In genomic region chr5:119835868-119836209, GRCm38 (mm10) we compare ENCODE assay signal across 15 mouse cellular contexts. TPM values are rescaled to one million over a fixed set of nuclear protein-coding genes. Genes with fewer than 3 reads are reported as not detected.
DNase-seq lines count a peak whose midpoint lies in the region; ATAC-seq and TF ChIP-seq lines count a peak whose summit lies in the region.
"Had no signal": no experiment of that assay in that cellular context is flagged by ENCODE, and none has a peak within 500 bp of the region (broad histone marks: within the 10 kb centered on the region; RNA-seq: fewer than 3 reads in every experiment).

No protein-coding gene starts in this region.

- DNase-seq in hindbrain, embryonic 10.5 days (ENCODE audit: low spot score): peak; percentile 44
- DNase-seq in 3134 (ENCODE audit: extremely low read depth, insufficient read length, low spot score): peak; percentile 34
- peak; percentile 28 for DNase-seq in brain, embryonic 14.5 days (ENCODE audit: low read depth)
- no peak for DNase-seq in heart, postnatal 0 days (ENCODE audit: low spot score)
- no peak for DNase-seq in kidney, adult 8-10 months
- DNase-seq in kidney, postnatal 36 days: no peak
- DNase-seq: adrenal gland, postnatal 10 days; cerebellum, adult 11-12 months had no signal

- no peak for ATAC-seq in hindbrain, embryonic 16.5 days
- ATAC-seq in heart, postnatal 0 days (ENCODE audit: insufficient read depth, low read depth): no peak
- ATAC-seq: intestine, postnatal 0 days had no signal

- peaks cover 100% of the 10 kb centered on the region for H3K27me3 ChIP-seq in hindbrain, embryonic 10.5 days (ENCODE audit: insufficient read depth, poor library complexity, severe bottlenecking)
- H3K27me3 ChIP-seq in hindbrain, embryonic 16.5 days (replicated peaks; ENCODE audit: control insufficient read depth, insufficient read depth, low read length): peaks cover 66% of the 10 kb centered on the region
- peaks cover 43% of the 10 kb centered on the region for H3K27me3 ChIP-seq in heart, postnatal 0 days (ENCODE audit: control insufficient read depth, insufficient read depth, low read length)
- H3K27me3 ChIP-seq: CH12.LX had no signal

- no peak for TF ChIP-seq EP300 in heart, postnatal 0 days (IDR thresholded peaks at IDR 0.05; ENCODE audit: low read depth)

- 0% methylated on average over 12 of the region's 12 CpGs for WGBS in hindbrain, embryonic 10.5 days
- under 1% methylated on average over 12 of the region's 12 CpGs for WGBS in hindbrain, embryonic 16.5 days
- 4% methylated on average over 12 of the region's 12 CpGs for WGBS in heart, postnatal 0 days

- no peak for TF ChIP-seq POLR2A in brain, embryonic 14.5 days (IDR thresholded peaks at IDR 0.05; ENCODE audit: borderline replicate concordance, extremely low read depth, insufficient read depth, insufficient read length, poor library complexity, severe bottlenecking)

- no peak for TF ChIP-seq CTCF in brain, embryonic 14.5 days (IDR thresholded peaks at IDR 0.05; ENCODE audit: borderline replicate concordance, extremely low read depth, insufficient read depth, insufficient read length)
- no peak for TF ChIP-seq CTCF in heart, postnatal 0 days (IDR thresholded peaks at IDR 0.05; ENCODE audit: low read depth)

- H3K4me3 ChIP-seq in hindbrain, embryonic 10.5 days: no peak overlapping the region
- H3K4me3 ChIP-seq in hindbrain, embryonic 16.5 days (ENCODE audit: low read length): no peak overlapping the region
- peak overlapping the region; percentile 64 for H3K4me3 ChIP-seq in heart, postnatal 0 days (ENCODE audit: low read depth, low read length)
- H3K4me3 ChIP-seq: layer of hippocampus, adult 2 months had no signal

- H3K9ac ChIP-seq in hindbrain, embryonic 16.5 days (ENCODE audit: low read depth, low read length): no peak overlapping the region
- peak overlapping the region; percentile 82 for H3K9ac ChIP-seq in heart, postnatal 0 days (replicated peaks; ENCODE audit: low read depth, low read length)

- peaks cover 13% of the 10 kb centered on the region; the same call in 1 of the 2 replicates for H3K4me1 ChIP-seq in hindbrain, embryonic 10.5 days (replicated peaks)
- 0 out of 2 replicates have a peak, but pooled peaks cover 2% of the 10 kb centered on the region for H3K4me1 ChIP-seq in hindbrain, embryonic 16.5 days (ENCODE audit: control insufficient read depth, insufficient read depth, low read depth, low read length)
- peaks cover 8% of the 10 kb centered on the region for H3K4me1 ChIP-seq in heart, postnatal 0 days (ENCODE audit: control insufficient read depth, insufficient read depth)

- H3K4me2 ChIP-seq in hindbrain, embryonic 16.5 days (ENCODE audit: low read length): no peak overlapping the region
- H3K4me2 ChIP-seq in heart, postnatal 0 days (ENCODE audit: low read depth, low read length): peak overlapping the region; percentile 75

- H3K9me3 ChIP-seq in hindbrain, embryonic 10.5 days: no peaks in the 10 kb centered on the region
- no peaks in the 10 kb centered on the region for H3K9me3 ChIP-seq in hindbrain, embryonic 16.5 days (ENCODE audit: control insufficient read depth, low read length)
- H3K9me3 ChIP-seq in heart, postnatal 0 days (replicated peaks; ENCODE audit: control insufficient read depth, low read length): no peaks in the 10 kb centered on the region

- no peaks in the 10 kb centered on the region for H3K36me3 ChIP-seq in hindbrain, embryonic 10.5 days
- no peaks in the 10 kb centered on the region for H3K36me3 ChIP-seq in hindbrain, embryonic 16.5 days (ENCODE audit: control insufficient read depth, insufficient read depth, low read length)
- H3K36me3 ChIP-seq in heart, postnatal 0 days (replicated peaks; ENCODE audit: control insufficient read depth, insufficient read depth, low read length): 0 out of 2 replicates have a peak, but pooled peaks cover 4% of the 10 kb centered on the region

- H3K27ac ChIP-seq in hindbrain, embryonic 10.5 days: no peak overlapping the region
- no peak overlapping the region for H3K27ac ChIP-seq in hindbrain, embryonic 16.5 days (ENCODE audit: low read depth, low read length)
- peak overlapping the region; percentile 88 for H3K27ac ChIP-seq in heart, postnatal 0 days (ENCODE audit: low read depth)
- H3K27ac ChIP-seq: layer of hippocampus, adult 2 months had no signal

RNA-seq across cellular contexts. Expression of gene Tbx5, which starts 3.4 kb away (rescaled TPM):
- polyA plus RNA-seq in hindbrain, embryonic 10.5 days (2016; fragmentation: Nextera tagmentation; extraction: Ambion mirVana): not detected in 2 replicates
- polyA plus RNA-seq in hindbrain, embryonic 16.5 days (2015; fragmentation: Nextera tagmentation; extraction: Ambion mirVana): 0.05 and 0.11 TPM in 2 replicates
- 0.05 and 0.10 TPM in 2 replicates for polyA plus RNA-seq in brain, embryonic 14.5 days (2012; rRNA removed)
- total RNA-seq in heart, postnatal 0 days (2014; rRNA removed; ENCODE audit: low replicate concordance): 17.3 and 22.8 TPM in 2 replicates
- polyA plus RNA-seq in heart, postnatal 0 days (2015; fragmentation: Nextera tagmentation; extraction: Ambion mirVana): 29.2 and 31.1 TPM in 2 replicates
- total RNA-seq: CH12.LX; granulocyte monocyte progenitor cell, adult 5-6 weeks; layer of hippocampus, adult 2 months; monocyte, adult 5-6 weeks; neutrophil, adult 5-6 weeks had no signal
- polyA plus RNA-seq: intestine, postnatal 0 days had no signal

Comparison
In these comparisons a context has a peak if more than half of its experiments do, and no peak if none do; other contexts are left out.
1. DNase-seq: peak in hindbrain, embryonic 10.5 days (single experiment), 3134 (single experiment) and brain, embryonic 14.5 days (single experiment); none in heart, postnatal 0 days (single experiment), kidney, adult 8-10 months (0 of 2) and kidney, postnatal 36 days (0 of 2).
2. RNA of gene Tbx5, which starts 3.4 kb away (polyA plus RNA-seq): 29.2 to 31.1 TPM in heart, postnatal 0 days; 0.05 to 0.10 TPM in brain, embryonic 14.5 days, 0.05 to 0.11 TPM in hindbrain, embryonic 16.5 days and not detected in hindbrain, embryonic 10.5 days; every median in the first group is over 10 times any median in the second.